Mouse (Mus musculus): ENCODE data around the gene Ptov1. TPM values are rescaled to one million over a fixed set of nuclear protein-coding genes. Genes with fewer than 3 reads are reported as not detected.

The Ptov1 gene
- total and polyA plus RNA-seq, 3 experiments: 155 to 293 (median 172) TPM

- Histone ChIP-seq H3K4me3 (no peak overlapping the region), H3K4me1 (ENCODE audit: control insufficient read depth, insufficient read depth, low read length) (peaks cover 18% of the 10 kb centered on the region), H3K79me2 (replicated peaks; ENCODE audit: control insufficient read depth, insufficient read depth, low read length) (no peaks in the 10 kb centered on the region), H3K9ac (ENCODE audit: low read depth, low read length) (no peak overlapping the region), H3K36me3 (ENCODE audit: control insufficient read depth, insufficient read depth, low read length) (no peaks in the 10 kb centered on the region; the same call in 1 of the 2 replicates), H3K27ac (no peak overlapping the region), H3K27me3 (ENCODE audit: control insufficient read depth, insufficient read depth, low read length) (no peaks in the 10 kb centered on the region)
- intact Hi-C loops (cut with DNase I): loop anchor here (2.0 kb wide), 1 partner anchor 20 kb away; no protein-coding TSS in a partner anchor
- WGBS: 54% methylated on average over 1 of the region's 1 CpGs
- no peak for TF ChIP-seq EP300 (IDR thresholded peaks at IDR 0.05; ENCODE audit: insufficient read depth, low read depth, low read length)
- TF ChIP-seq POLR2A (IDR thresholded peaks at IDR 0.05; ENCODE audit: insufficient read depth, low read depth, low read length): no peak
- TF ChIP-seq CTCF (IDR thresholded peaks at IDR 0.05): no peak
- DNase-seq: no peak
Measured at GRCm38 (mm10) chr7:44871181-44871580, 1.6 kb upstream of the Ptov1 start.

DNA sequence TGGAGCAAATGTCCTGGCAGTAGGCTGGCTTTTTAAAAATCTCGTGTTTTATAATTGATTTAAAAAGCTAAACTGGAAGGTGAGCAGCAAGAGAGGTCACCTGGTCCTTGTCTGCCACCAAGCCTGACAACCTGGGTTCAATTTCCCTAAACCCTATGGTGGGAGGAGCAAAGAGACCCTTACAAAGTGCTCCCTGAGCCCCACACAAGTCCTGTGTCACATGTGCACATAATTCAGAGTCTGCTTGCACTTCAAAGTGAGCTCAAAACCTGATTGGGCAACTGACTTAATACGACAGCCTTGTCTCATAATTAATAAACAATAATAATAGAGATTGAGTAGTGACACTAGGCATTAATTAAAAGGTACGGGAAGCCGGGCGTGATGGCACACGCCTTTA lies 1.0 kb upstream of the Ptov1 start:
- Histone ChIP-seq H3K4me3 (peak overlapping the region; percentile 72; the same call in 1 of the 2 replicates), H3K79me2 (replicated peaks; ENCODE audit: control insufficient read depth, insufficient read depth, low read length) (no peaks in the 10 kb centered on the region), H3K9ac (ENCODE audit: low read depth, low read length) (no peak overlapping the region), H3K36me3 (ENCODE audit: control insufficient read depth, insufficient read depth, low read length) (no peaks in the 10 kb centered on the region; the same call in 1 of the 2 replicates), H3K27ac (peak overlapping the region; percentile 94), H3K4me1 (ENCODE audit: control insufficient read depth, insufficient read depth, low read length) (peaks cover 23% of the 10 kb centered on the region), H3K27me3 (ENCODE audit: control insufficient read depth, insufficient read depth, low read length) (no peaks in the 10 kb centered on the region)
- DNase-seq: no peak
- TF ChIP-seq POLR2A (IDR thresholded peaks at IDR 0.05; ENCODE audit: insufficient read depth, low read depth, low read length) (no peak), EP300 (IDR thresholded peaks at IDR 0.05; ENCODE audit: insufficient read depth, low read depth, low read length) (no peak), CTCF (IDR thresholded peaks at IDR 0.05) (no peak)
- WGBS: 88% methylated on average over 6 of the region's 6 CpGs
- intact Hi-C loops (cut with DNase I): loop anchor here (2.0 kb wide), 1 partner anchor 20 kb away; no protein-coding TSS in a partner anchor

- Histone ChIP-seq H3K9ac (ENCODE audit: low read depth, low read length) (peak overlapping the region; percentile 95), H3K79me2 (replicated peaks; ENCODE audit: control insufficient read depth, insufficient read depth, low read length) (no peaks in the 10 kb centered on the region; the same call in 1 of the 2 replicates), H3K27ac (peak overlapping the region; percentile 94), H3K27me3 (ENCODE audit: control insufficient read depth, insufficient read depth, low read length) (no peaks in the 10 kb centered on the region), H3K36me3 (ENCODE audit: control insufficient read depth, insufficient read depth, low read length) (no peaks in the 10 kb centered on the region; the same call in 1 of the 2 replicates), H3K4me1 (ENCODE audit: control insufficient read depth, insufficient read depth, low read length) (peaks cover 29% of the 10 kb centered on the region), H3K4me3 (peak overlapping the region; percentile 72)
- intact Hi-C loops (cut with DNase I): loop anchor here (2.0 kb wide), 1 partner anchor 14 kb away; no protein-coding TSS in a partner anchor
- under 1% methylated on average over 91 of the region's 108 CpGs for WGBS
- peak; percentile 86 to 87 for DNase-seq
- no peak for TF ChIP-seq POLR2A (IDR thresholded peaks at IDR 0.05; ENCODE audit: insufficient read depth, low read depth, low read length)
- TF ChIP-seq EP300 (IDR thresholded peaks at IDR 0.05; ENCODE audit: insufficient read depth, low read depth, low read length): no peak
- TF ChIP-seq CTCF (IDR thresholded peaks at IDR 0.05): peak; percentile 24; the same call in 1 of the 2 replicates
Measured at GRCm38 (mm10) chr7:44868919-44869696, 480 bp downstream of the Ptov1 start.

- peak overlapping the region; percentile 94 for H3K27ac ChIP-seq
- no peak for TF ChIP-seq POLR2A (IDR thresholded peaks at IDR 0.05; ENCODE audit: insufficient read depth, low read depth, low read length)
- TF ChIP-seq EP300 (IDR thresholded peaks at IDR 0.05; ENCODE audit: insufficient read depth, low read depth, low read length): no peak
- no peak for TF ChIP-seq CTCF (IDR thresholded peaks at IDR 0.05)
- H3K36me3 ChIP-seq (ENCODE audit: control insufficient read depth, insufficient read depth, low read length): no peaks in the 10 kb centered on the region; the same call in 1 of the 2 replicates
- H3K4me3 ChIP-seq: peak overlapping the region; percentile 72
- H3K79me2 ChIP-seq (replicated peaks; ENCODE audit: control insufficient read depth, insufficient read depth, low read length): no peaks in the 10 kb centered on the region; the same call in 1 of the 2 replicates
- intact Hi-C loops (cut with DNase I): loop anchor here (2.0 kb wide), 1 partner anchor 14 kb away; no protein-coding TSS in a partner anchor
- 9% methylated on average over 16 of the region's 16 CpGs for whole genome bisulfite sequencing
- H3K27me3 ChIP-seq (ENCODE audit: control insufficient read depth, insufficient read depth, low read length): no peaks in the 10 kb centered on the region
- peak overlapping the region; percentile 95; the same call in 1 of the 2 replicates for H3K9ac ChIP-seq (ENCODE audit: low read depth, low read length)
- DNase-seq: no peak
- H3K4me1 ChIP-seq (ENCODE audit: control insufficient read depth, insufficient read depth, low read length): peaks cover 29% of the 10 kb centered on the region
Measured at GRCm38 (mm10) chr7:44868465-44868864, 1.1 kb downstream of the Ptov1 start.

DNA sequence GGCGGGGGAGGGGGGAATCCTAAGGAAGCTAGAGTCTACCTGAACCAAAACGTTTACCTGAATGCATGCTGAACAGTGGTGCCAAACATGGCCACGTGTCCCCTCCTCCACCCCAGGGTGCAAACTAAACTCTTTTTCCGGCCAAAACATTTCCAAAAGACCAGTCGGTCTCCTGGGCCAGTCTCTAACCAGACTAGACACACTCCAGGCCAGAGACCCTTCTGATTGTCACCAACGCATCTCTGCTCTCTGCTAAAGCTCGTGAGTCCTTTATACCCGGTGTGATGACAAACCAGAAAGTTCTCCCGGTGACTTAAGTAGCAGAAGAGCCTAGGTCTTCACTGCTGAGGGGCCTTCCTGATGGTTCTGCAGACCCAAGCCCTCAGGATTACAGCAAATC lies 1.8 kb downstream of the Ptov1 start:
- Histone ChIP-seq H3K36me3 (ENCODE audit: control insufficient read depth, insufficient read depth, low read length) (no peaks in the 10 kb centered on the region; the same call in 1 of the 2 replicates), H3K27me3 (ENCODE audit: control insufficient read depth, insufficient read depth, low read length) (no peaks in the 10 kb centered on the region), H3K9ac (ENCODE audit: low read depth, low read length) (peak overlapping the region; percentile 37; the same call in 1 of the 2 replicates), H3K27ac (peak overlapping the region; percentile 94), H3K4me3 (peak overlapping the region; percentile 72), H3K79me2 (replicated peaks; ENCODE audit: control insufficient read depth, insufficient read depth, low read length) (no peaks in the 10 kb centered on the region; the same call in 1 of the 2 replicates), H3K4me1 (ENCODE audit: control insufficient read depth, insufficient read depth, low read length) (peaks cover 29% of the 10 kb centered on the region)
- 38% methylated on average over 9 of the region's 9 CpGs for WGBS
- TF ChIP-seq CTCF (IDR thresholded peaks at IDR 0.05): no peak
- no peak for TF ChIP-seq POLR2A (IDR thresholded peaks at IDR 0.05; ENCODE audit: insufficient read depth, low read depth, low read length)
- no peak for TF ChIP-seq EP300 (IDR thresholded peaks at IDR 0.05; ENCODE audit: insufficient read depth, low read depth, low read length)
- intact Hi-C loops (cut with DNase I): loop anchor here (2.0 kb wide), 1 partner anchor 13 kb away; no protein-coding TSS in a partner anchor
- DNase-seq: no peak

Measured in heart, adult 2 months (tissue).